ENCODE assay signal across 8 mouse cellular contexts in genomic region chr7:109703190-109704015, GRCm38 (mm10). TPM values are rescaled to one million over a fixed set of nuclear protein-coding genes. Genes with fewer than 3 reads are reported as not detected.
DNase-seq lines count a peak whose midpoint lies in the region; ATAC-seq lines count a peak whose summit lies in the region.

Gene St5 (minus strand): TSS chr7:109703605.
Gene Akip1 (plus strand): TSS chr7:109703690.

- DNase-seq in adrenal gland, adult (ENCODE audit: inconsistent age in 2 of 2, low spot score in 1 of 2): peak; percentile 97 to 99
- DNase-seq in embryo, embryonic 10.5 days (ENCODE audit: low spot score): peak; percentile 97
- DNase-seq in gastrocnemius, postnatal 14 days: peak; percentile 97
- DNase-seq in left cerebral cortex, postnatal 10 days (ENCODE audit: extremely low spot score in 1 of 2, low spot score in 2 of 2): peak; percentile 87 to 97
- peak; percentile 91 for DNase-seq in right cerebral cortex, postnatal 25 days
- DNase-seq in urinary bladder, postnatal 4 days (ENCODE audit: low spot score in 2 of 2): peak; percentile 96 to 98

- intact Hi-C loops in gastrocnemius, postnatal 14 days (cut with DNase I; ENCODE audit: low total_unique reads): no loop called here
- intact Hi-C loops in left cerebral cortex, postnatal 10 days (cut with DNase I): no loop called here

- peak; percentile 88 for ATAC-seq in inflammation-experienced regulatory T-cells, adult 6 months
- peak; percentile 88 for ATAC-seq in megakaryocyte-erythroid progenitor cell, adult 5-6 weeks (replicated peaks; ENCODE audit: low FRiP score, low TSS enrichment, poor library complexity, severe bottlenecking)

RNA-seq across cellular contexts. Expression of gene St5, which starts in this region (rescaled TPM):
- 10 to 100 TPM; 14.6 to 17.7 TPM for total RNA-seq in gastrocnemius, postnatal 14 days (2021)
- polyA plus RNA-seq in inflammation-experienced regulatory T-cells, adult 6 months (2017; shearing (Covaris generic)): under 1 TPM; 0.36 to 0.90 (median 0.47) TPM
- 10 to 100 TPM; 14.4 to 15.2 TPM for total RNA-seq in left cerebral cortex, postnatal 10 days (2021)
- 8.5 and 16.1 TPM in 2 replicates for total RNA-seq in megakaryocyte-erythroid progenitor cell, adult 5-6 weeks (2014; fragmentation: Nextera tagmentation)
- 6.5 and 12.5 TPM in 2 replicates for total RNA-seq in megakaryocyte-erythroid progenitor cell, adult 5-6 weeks (2017)

RNA-seq across cellular contexts. Expression of gene Akip1, which starts in this region (rescaled TPM):
- total RNA-seq in gastrocnemius, postnatal 14 days (2021): 1 to 10 TPM; 6.5 to 7.4 TPM
- 10 to 100 TPM; 27.1 to 43.4 (median 31.9) TPM for polyA plus RNA-seq in inflammation-experienced regulatory T-cells, adult 6 months (2017; shearing (Covaris generic))
- total RNA-seq in left cerebral cortex, postnatal 10 days (2021): 1 to 10 TPM; 7.5 to 7.6 TPM
- total RNA-seq in megakaryocyte-erythroid progenitor cell, adult 5-6 weeks (2014; fragmentation: Nextera tagmentation): 40.8 and 50.5 TPM in 2 replicates
- 35.3 and 43.5 TPM in 2 replicates for total RNA-seq in megakaryocyte-erythroid progenitor cell, adult 5-6 weeks (2017)

Comparison
In these comparisons a context has a peak if more than half of its experiments do, and no peak if none do; other contexts are left out.
1. Peak in every context shown above with its lines: DNase-seq and ATAC-seq.
2. RNA of gene Akip1 (total RNA-seq): 35.3 to 50.5 TPM in megakaryocyte-erythroid progenitor cell, adult 5-6 weeks; 7.5 to 7.6 TPM in left cerebral cortex, postnatal 10 days and 6.5 to 7.4 TPM in gastrocnemius, postnatal 14 days; every median in the first group is over 4 times any median in the second.